Mouse (Mus musculus): ENCODE data around the gene Exosc6. TPM values are rescaled to one million over a fixed set of nuclear protein-coding genes. Genes with fewer than 3 reads are reported as not detected.
A peak's percentile ranks its signal among the peaks of the same experiment; 100 is the strongest.
"Not testable (repeated sequence)": the region's sequence is repeated elsewhere in the genome, so short reads cannot be mapped to it uniquely, and the experiment has no call there.

Exosc6 gene
- polyA plus RNA-seq, 1 experiment = 21.5 TPM

- WGBS = 87% methylated on average over 2 of the region's 2 CpGs
- no peak for TF ChIP-seq CTCF (IDR thresholded peaks at IDR 0.05; ENCODE audit: extremely low read depth, insufficient read depth, insufficient read length, insufficient replicate concordance)
- TF ChIP-seq POLR2A (IDR thresholded peaks at IDR 0.05; ENCODE audit: low read depth, low read length) = no peak
- H3K4me1 ChIP-seq (ENCODE audit: control insufficient read depth, insufficient read depth, insufficient read length) = peaks cover 7% of the 10 kb centered on the region
- H3K27me3 ChIP-seq (ENCODE audit: control insufficient read depth, insufficient read depth, low read length) = no peaks in the 10 kb centered on the region
- DNase-seq (ENCODE audit: low read depth in 1 of 2, low spot score in 2 of 2) = no peak
- H3K4me3 ChIP-seq (ENCODE audit: extremely low read depth, insufficient read depth, insufficient read length) = no peak overlapping the region
- H3K36me3 ChIP-seq (ENCODE audit: control insufficient read depth, insufficient read depth, low read length) = peaks cover 10% of the 10 kb centered on the region
- H3K27ac ChIP-seq (ENCODE audit: insufficient read depth, low read length) = no peak overlapping the region
These were observed 2.9 kb downstream of the Exosc6 start for GRCm38 (mm10) chr8:111058946-111059572.

GRCm38 (mm10) chr8:111061688-111062071 lies 5.5 kb downstream of the Exosc6 start:
- no peaks in the 10 kb centered on the region for H3K27me3 ChIP-seq (ENCODE audit: control insufficient read depth, insufficient read depth, low read length)
- peaks cover 6% of the 10 kb centered on the region for H3K4me1 ChIP-seq (ENCODE audit: control insufficient read depth, insufficient read depth, insufficient read length)
- WGBS = 2% methylated on average over 14 of the region's 14 CpGs
- no peak for TF ChIP-seq CTCF (IDR thresholded peaks at IDR 0.05; ENCODE audit: extremely low read depth, insufficient read depth, insufficient read length, insufficient replicate concordance)
- no peak for TF ChIP-seq POLR2A (IDR thresholded peaks at IDR 0.05; ENCODE audit: low read depth, low read length)
- peak overlapping the region; percentile 59 for H3K4me3 ChIP-seq (ENCODE audit: extremely low read depth, insufficient read depth, insufficient read length)
- H3K27ac ChIP-seq (ENCODE audit: insufficient read depth, low read length) = no peak overlapping the region
- no peaks in the 10 kb centered on the region for H3K36me3 ChIP-seq (ENCODE audit: control insufficient read depth, insufficient read depth, low read length)
- DNase-seq (ENCODE audit: low read depth in 1 of 2, low spot score in 2 of 2) = no peak

- TF ChIP-seq POLR2A (IDR thresholded peaks at IDR 0.05; ENCODE audit: low read depth, low read length) = no peak
- no peak for TF ChIP-seq CTCF (IDR thresholded peaks at IDR 0.05; ENCODE audit: extremely low read depth, insufficient read depth, insufficient read length, insufficient replicate concordance)
- Histone ChIP-seq H3K27ac (ENCODE audit: insufficient read depth, low read length) (no peak overlapping the region), H3K4me1 (ENCODE audit: control insufficient read depth, insufficient read depth, insufficient read length) (peaks cover 1% of the 10 kb centered on the region; the same call in 1 of the 2 replicates), H3K36me3 (ENCODE audit: control insufficient read depth, insufficient read depth, low read length) (no peaks in the 10 kb centered on the region), H3K4me3 (ENCODE audit: extremely low read depth, insufficient read depth, insufficient read length) (peak overlapping the region; percentile 59), H3K27me3 (ENCODE audit: control insufficient read depth, insufficient read depth, low read length) (no peaks in the 10 kb centered on the region)
- peak; percentile 43 to 77 for DNase-seq (ENCODE audit: low read depth in 1 of 2, low spot score in 2 of 2)
- WGBS = under 1% methylated on average over 27 of the region's 27 CpGs
These were observed 6.1 kb downstream of the Exosc6 start for GRCm38 (mm10) chr8:111062072-111062757.

- Histone ChIP-seq H3K4me3 (ENCODE audit: extremely low read depth, insufficient read depth, insufficient read length) (no peak overlapping the region), H3K36me3 (ENCODE audit: control insufficient read depth, insufficient read depth, low read length) (no peaks in the 10 kb centered on the region), H3K27me3 (ENCODE audit: control insufficient read depth, insufficient read depth, low read length) (no peaks in the 10 kb centered on the region), H3K4me1 (ENCODE audit: control insufficient read depth, insufficient read depth, insufficient read length) (no peaks in the 10 kb centered on the region; the same call in 1 of the 2 replicates), H3K27ac (ENCODE audit: insufficient read depth, low read length) (no peak overlapping the region)
- 72% methylated on average over 2 of the region's 2 CpGs for WGBS
- TF ChIP-seq POLR2A (IDR thresholded peaks at IDR 0.05; ENCODE audit: low read depth, low read length) = no peak
- TF ChIP-seq CTCF (IDR thresholded peaks at IDR 0.05; ENCODE audit: extremely low read depth, insufficient read depth, insufficient read length, insufficient replicate concordance) = no peak
- DNase-seq (ENCODE audit: low read depth in 1 of 2, low spot score in 2 of 2) = no peak
These were observed 6.8 kb downstream of the Exosc6 start for GRCm38 (mm10) chr8:111062893-111063292.

GRCm38 (mm10) chr8:111066308-111066707 lies 10.2 kb downstream of the Exosc6 start:
- H3K36me3 ChIP-seq (ENCODE audit: control insufficient read depth, insufficient read depth, low read length) = no peaks in the 10 kb centered on the region
- H3K4me3 ChIP-seq (ENCODE audit: extremely low read depth, insufficient read depth, insufficient read length) = no peak overlapping the region
- DNase-seq (ENCODE audit: low read depth in 1 of 2, low spot score in 2 of 2) = no peak
- no peaks in the 10 kb centered on the region; the same call in 1 of the 2 replicates for H3K4me1 ChIP-seq (ENCODE audit: control insufficient read depth, insufficient read depth, insufficient read length)
- H3K27ac ChIP-seq (ENCODE audit: insufficient read depth, low read length) = no peak overlapping the region
- 65% methylated on average over 4 of the region's 4 CpGs for WGBS
- TF ChIP-seq CTCF (IDR thresholded peaks at IDR 0.05; ENCODE audit: extremely low read depth, insufficient read depth, insufficient read length, insufficient replicate concordance) (no peak), POLR2A (IDR thresholded peaks at IDR 0.05; ENCODE audit: low read depth, low read length) (no peak)
- no peaks in the 10 kb centered on the region for H3K27me3 ChIP-seq (ENCODE audit: control insufficient read depth, insufficient read depth, low read length)

- Histone ChIP-seq H3K36me3 (ENCODE audit: control insufficient read depth, insufficient read depth, low read length) (no peaks in the 10 kb centered on the region), H3K27ac (ENCODE audit: insufficient read depth, low read length) (no peak overlapping the region), H3K4me3 (ENCODE audit: extremely low read depth, insufficient read depth, insufficient read length) (no peak overlapping the region), H3K4me1 (ENCODE audit: control insufficient read depth, insufficient read depth, insufficient read length) (no peaks in the 10 kb centered on the region), H3K27me3 (ENCODE audit: control insufficient read depth, insufficient read depth, low read length) (no peaks in the 10 kb centered on the region)
- 57% methylated on average over 10 of the region's 10 CpGs for WGBS
- TF ChIP-seq POLR2A (IDR thresholded peaks at IDR 0.05; ENCODE audit: low read depth, low read length) = no peak
- no peak for TF ChIP-seq CTCF (IDR thresholded peaks at IDR 0.05; ENCODE audit: extremely low read depth, insufficient read depth, insufficient read length, insufficient replicate concordance)
- no peak for DNase-seq (ENCODE audit: low read depth in 1 of 2, low spot score in 2 of 2)
These were observed 11.3 kb downstream of the Exosc6 start for GRCm38 (mm10) chr8:111067439-111067838.

GRCm38 (mm10) chr8:111068660-111069059 lies 12.5 kb downstream of the Exosc6 start:
- H3K4me3 ChIP-seq (ENCODE audit: extremely low read depth, insufficient read depth, insufficient read length); H3K27ac ChIP-seq (ENCODE audit: insufficient read depth, low read length); H3K4me1 ChIP-seq (ENCODE audit: control insufficient read depth, insufficient read depth, insufficient read length); DNase-seq (ENCODE audit: low read depth in 1 of 2, low spot score in 2 of 2); H3K27me3 ChIP-seq (ENCODE audit: control insufficient read depth, insufficient read depth, low read length); H3K36me3 ChIP-seq (ENCODE audit: control insufficient read depth, insufficient read depth, low read length): not testable (repeated sequence)
- 88% methylated on average over 9 of the region's 9 CpGs for WGBS

All from spleen, adult 2 months (tissue).